Comparison of ENCODE assay signal across 14 mouse cellular contexts in the genomic region with DNA sequence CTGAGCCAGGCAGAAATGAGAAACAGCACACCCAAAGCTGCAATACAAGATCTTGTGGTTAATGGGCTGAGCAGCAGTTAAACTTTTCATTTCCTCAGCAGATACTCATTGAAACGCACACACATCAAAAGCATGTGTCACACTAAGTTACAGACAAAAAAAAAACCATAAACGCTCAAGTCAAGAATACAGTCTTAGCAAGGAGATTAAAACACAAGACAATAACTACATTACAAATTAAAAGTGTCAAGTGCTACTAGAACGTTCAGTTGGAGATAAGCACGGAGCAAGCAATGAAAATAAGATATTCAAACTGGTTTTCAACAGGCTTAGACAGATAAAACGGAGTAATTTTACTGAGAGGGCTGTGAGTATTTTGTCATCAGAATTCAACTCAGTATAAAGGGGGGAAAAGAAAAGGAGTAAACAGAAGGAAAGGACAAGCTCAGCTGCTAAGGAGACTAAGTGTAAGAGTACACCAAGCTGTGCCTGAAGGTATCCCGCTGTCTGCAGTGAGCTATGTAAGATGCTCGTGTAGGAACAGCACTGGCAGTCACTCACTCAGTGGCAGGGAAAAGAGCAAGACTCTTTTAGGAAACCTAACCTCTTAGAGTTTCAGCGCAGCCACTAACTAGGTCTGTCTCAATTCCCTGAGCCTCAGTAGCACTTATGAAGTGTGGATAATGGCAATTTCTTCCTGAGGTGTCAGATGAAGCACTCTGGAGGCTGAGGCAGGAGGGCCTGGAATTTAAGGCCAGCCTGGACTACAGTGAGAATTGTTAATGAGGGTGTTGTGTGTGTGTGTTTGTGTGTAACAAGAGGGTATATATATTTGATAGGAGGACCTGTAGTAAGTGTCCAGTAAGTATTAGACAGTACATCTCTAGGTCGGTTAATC. TPM values are rescaled to one million over a fixed set of nuclear protein-coding genes. Genes with fewer than 3 reads are reported as not detected.
DNase-seq lines count a peak whose midpoint lies in the region; ATAC-seq lines count a peak whose summit lies in the region.
"Had no signal": no experiment of that assay in that cellular context is flagged by ENCODE, and none has a peak within 500 bp of the region (broad histone marks: within the 10 kb centered on the region; RNA-seq: fewer than 3 reads in every experiment).

No protein-coding gene starts in this region.

- H3K4me3 ChIP-seq in heart, embryonic 13.5 days, result no peak overlapping the region
- H3K4me3 ChIP-seq in liver, embryonic 13.5 days (replicated peaks), result no peak overlapping the region
- H3K4me3 ChIP-seq: midbrain, embryonic 15.5 days had no signal

- no peak for ATAC-seq in heart, embryonic 13.5 days (ENCODE audit: extremely low read depth, insufficient number of reproducible peaks, low FRiP score, low TSS enrichment)
- peak; percentile 74 for ATAC-seq in common myeloid progenitor, adult 5-6 weeks (replicated peaks; ENCODE audit: low read depth, poor library complexity, severe bottlenecking)
- ATAC-seq in liver, embryonic 13.5 days (ENCODE audit: low read depth), result peak; percentile 71
- ATAC-seq: midbrain, embryonic 15.5 days had no signal

- DNase-seq in heart, postnatal 10 days, result no peak
- DNase-seq in 416B (ENCODE audit: low read depth), result peak; percentile 87
- no peak for DNase-seq in liver, embryonic 13.5 days
- no peak for DNase-seq in lung, postnatal 36 days
- no peak for DNase-seq in cerebellum, postnatal 25 days
- no peak for DNase-seq in embryo, embryonic 11 days
- DNase-seq: cerebellum, adult 11 months; heart, postnatal 4 days; kidney, postnatal 36 days had no signal

- H3K27me3 ChIP-seq in heart, embryonic 13.5 days (replicated peaks), result no peaks in the 10 kb centered on the region
- H3K27me3 ChIP-seq in liver, embryonic 13.5 days, result no peaks in the 10 kb centered on the region
- H3K27me3 ChIP-seq: midbrain, embryonic 15.5 days had no signal

- peaks cover 15% of the 10 kb centered on the region for H3K36me3 ChIP-seq in heart, embryonic 13.5 days
- peaks cover 8% of the 10 kb centered on the region for H3K36me3 ChIP-seq in liver, embryonic 13.5 days
- H3K36me3 ChIP-seq: midbrain, embryonic 15.5 days had no signal

- H3K9ac ChIP-seq in heart, embryonic 13.5 days, result no peak overlapping the region
- H3K9ac ChIP-seq in liver, embryonic 13.5 days, result peak overlapping the region; percentile 59
- H3K9ac ChIP-seq: midbrain, embryonic 15.5 days had no signal

- intact Hi-C loops in heart, postnatal 10 days (cut with DNase I), result no loop called here

- H3K9me3 ChIP-seq in heart, embryonic 13.5 days, result no peaks in the 10 kb centered on the region
- H3K9me3 ChIP-seq in liver, embryonic 13.5 days (replicated peaks), result no peaks in the 10 kb centered on the region
- H3K9me3 ChIP-seq: midbrain, embryonic 15.5 days had no signal

- 55% methylated on average over 9 of the region's 9 CpGs for WGBS in heart, embryonic 13.5 days
- WGBS in liver, embryonic 13.5 days (ENCODE audit: insufficient replicate concordance), result 17% methylated on average over 9 of the region's 9 CpGs

- peaks cover 31% of the 10 kb centered on the region for H3K4me1 ChIP-seq in heart, embryonic 13.5 days
- H3K4me1 ChIP-seq in liver, embryonic 13.5 days (replicated peaks), result peaks cover 63% of the 10 kb centered on the region
- H3K4me1 ChIP-seq: midbrain, embryonic 15.5 days had no signal

- H3K27ac ChIP-seq in heart, embryonic 13.5 days (replicated peaks), result 0 out of 2 replicates have a peak overlapping the region, but pooled peaks have one; percentile 15
- peak overlapping the region; percentile 87 for H3K27ac ChIP-seq in liver, embryonic 13.5 days
- H3K27ac ChIP-seq: midbrain, embryonic 15.5 days had no signal

- no peak overlapping the region for H3K4me2 ChIP-seq in heart, embryonic 13.5 days
- H3K4me2 ChIP-seq in liver, embryonic 13.5 days, result peak overlapping the region; percentile 40
- H3K4me2 ChIP-seq: midbrain, embryonic 15.5 days had no signal

RNA-seq across cellular contexts. Expression of gene Zbtb25, which starts 7.7 kb away (rescaled TPM):
- polyA plus RNA-seq in heart, embryonic 13.5 days (2015; fragmentation: Nextera tagmentation; extraction: Ambion mirVana), result 11.8 and 13.2 TPM in 2 replicates
- total RNA-seq in heart, postnatal 10 days (2021), result 10 to 100 TPM in 1 of 2 experiments, 1 to 10 TPM in 1; 8.5 to 12.2 TPM
- total RNA-seq in common myeloid progenitor, adult 5-6 weeks (2017), result 18.7 and 33.0 TPM in 2 replicates
- 8.3 and 9.2 TPM in 2 replicates for polyA plus RNA-seq in liver, embryonic 13.5 days (2015; fragmentation: Nextera tagmentation; extraction: Ambion mirVana)

RNA-seq across cellular contexts. Expression of gene Zbtb1, which starts 8.4 kb away (rescaled TPM):
- polyA plus RNA-seq in heart, embryonic 13.5 days (2015; fragmentation: Nextera tagmentation; extraction: Ambion mirVana), result 6.3 and 6.4 TPM in 2 replicates
- 1 to 10 TPM; 5.8 to 6.7 TPM for total RNA-seq in heart, postnatal 10 days (2021)
- 21.1 and 27.2 TPM in 2 replicates for total RNA-seq in common myeloid progenitor, adult 5-6 weeks (2017)
- polyA plus RNA-seq in liver, embryonic 13.5 days (2015; fragmentation: Nextera tagmentation; extraction: Ambion mirVana), result 4.3 and 5.9 TPM in 2 replicates

RNA-seq across cellular contexts. Expression of gene Akap5, which starts 37.0 kb away (rescaled TPM):
- polyA plus RNA-seq in heart, embryonic 13.5 days (2015; fragmentation: Nextera tagmentation; extraction: Ambion mirVana), result 4.0 and 4.4 TPM in 2 replicates
- 1 to 10 TPM; 3.7 to 7.2 TPM for total RNA-seq in heart, postnatal 10 days (2021)
- total RNA-seq in common myeloid progenitor, adult 5-6 weeks (2017), result 0.87 and 1.4 TPM in 2 replicates
- polyA plus RNA-seq in liver, embryonic 13.5 days (2015; fragmentation: Nextera tagmentation; extraction: Ambion mirVana), result 0.43 and 0.51 TPM in 2 replicates

RNA-seq across cellular contexts. Expression of gene Hspa2, which starts 42.3 kb away (rescaled TPM):
- polyA plus RNA-seq in heart, embryonic 13.5 days (2015; fragmentation: Nextera tagmentation; extraction: Ambion mirVana), result 15.1 and 15.5 TPM in 2 replicates
- total RNA-seq in heart, postnatal 10 days (2021), result 10 to 100 TPM in 1 of 2 experiments, 1 to 10 TPM in 1; 9.9 to 11.7 TPM
- 12.2 and 13.5 TPM in 2 replicates for total RNA-seq in common myeloid progenitor, adult 5-6 weeks (2017)
- 1.7 and 2.4 TPM in 2 replicates for polyA plus RNA-seq in liver, embryonic 13.5 days (2015; fragmentation: Nextera tagmentation; extraction: Ambion mirVana)

RNA-seq across cellular contexts. Expression of gene Ppp1r36, which starts 55.7 kb away (rescaled TPM):
- polyA plus RNA-seq in heart, embryonic 13.5 days (2015; fragmentation: Nextera tagmentation; extraction: Ambion mirVana), result 2.0 and 3.1 TPM in 2 replicates
- total RNA-seq in heart, postnatal 10 days (2021), result 1 to 10 TPM in 1 of 2 experiments, under 1 TPM in 1; 0.79 to 1.0 TPM
- 0.64 and 2.2 TPM in 2 replicates for total RNA-seq in common myeloid progenitor, adult 5-6 weeks (2017)
- 0.16 TPM in 1 of 2 replicates, not detected in the other for polyA plus RNA-seq in liver, embryonic 13.5 days (2015; fragmentation: Nextera tagmentation; extraction: Ambion mirVana)
- total RNA-seq: gastrocnemius, adult 8-10 months had no signal
- polyA plus RNA-seq: small intestine, adult 2 months had no signal
